Mouse (Mus musculus): ENCODE data around the gene Acbd7. TPM values are rescaled to one million over a fixed set of nuclear protein-coding genes. Genes with fewer than 3 reads are reported as not detected.

Gene Acbd7
- polyA plus RNA-seq (2014; fragmentation: Illumina TruSeq; extraction: RNeasy Lipid Tissue Mini Kit (QIAGEN cat#74804); ENCODE audit: low read depth, low replicate concordance): not detected

GRCm38 (mm10) chr2:3335611-3336301, at the start of gene Acbd7:
Gene Acbd7, plus strand, starts transcription at chr2:3336168.

GRCm38 (mm10) chr2:3332484-3333242, 3.3 kb upstream of the Acbd7 start, which contains the start of gene Rpp38:
Gene Rpp38, minus strand, starts transcription at chr2:3332643.

Other genes with a start within 250 kb of the Acbd7 start
- gene Fam171a1, start 221.9 kb upstream of the Acbd7 start, polyA plus RNA-seq (2014; fragmentation: Illumina TruSeq; extraction: RNeasy Lipid Tissue Mini Kit (QIAGEN cat#74804); ENCODE audit: low read depth, low replicate concordance): 3.4 TPM
- 29.7 TPM for gene Nmt2, start 52.0 kb upstream of the Acbd7 start, polyA plus RNA-seq (2014; fragmentation: Illumina TruSeq; extraction: RNeasy Lipid Tissue Mini Kit (QIAGEN cat#74804); ENCODE audit: low read depth, low replicate concordance)
- 3.2 TPM for gene Rpp38, start 3.5 kb upstream of the Acbd7 start, polyA plus RNA-seq (2014; fragmentation: Illumina TruSeq; extraction: RNeasy Lipid Tissue Mini Kit (QIAGEN cat#74804); ENCODE audit: low read depth, low replicate concordance)
- gene Olah, start 61.0 kb downstream of the Acbd7 start, polyA plus RNA-seq (2014; fragmentation: Illumina TruSeq; extraction: RNeasy Lipid Tissue Mini Kit (QIAGEN cat#74804); ENCODE audit: low read depth, low replicate concordance): not detected
- not detected for gene Meig1, start 86.5 kb downstream of the Acbd7 start, polyA plus RNA-seq (2014; fragmentation: Illumina TruSeq; extraction: RNeasy Lipid Tissue Mini Kit (QIAGEN cat#74804); ENCODE audit: low read depth, low replicate concordance)
- gene Dclre1c, start 88.0 kb downstream of the Acbd7 start, polyA plus RNA-seq (2014; fragmentation: Illumina TruSeq; extraction: RNeasy Lipid Tissue Mini Kit (QIAGEN cat#74804); ENCODE audit: low read depth, low replicate concordance): 5.5 TPM
- 0.93 TPM for gene Suv39h2, start 138.9 kb downstream of the Acbd7 start, polyA plus RNA-seq (2014; fragmentation: Illumina TruSeq; extraction: RNeasy Lipid Tissue Mini Kit (QIAGEN cat#74804); ENCODE audit: low read depth, low replicate concordance)
- gene Gm45902, start 176.6 kb downstream of the Acbd7 start, polyA plus RNA-seq (2014; fragmentation: Illumina TruSeq; extraction: RNeasy Lipid Tissue Mini Kit (QIAGEN cat#74804); ENCODE audit: low read depth, low replicate concordance): 0.64 TPM
- gene Hspa14, start 176.6 kb downstream of the Acbd7 start, polyA plus RNA-seq (2014; fragmentation: Illumina TruSeq; extraction: RNeasy Lipid Tissue Mini Kit (QIAGEN cat#74804); ENCODE audit: low read depth, low replicate concordance): 17.8 TPM
- gene Cdnf, start 176.9 kb downstream of the Acbd7 start, polyA plus RNA-seq (2014; fragmentation: Illumina TruSeq; extraction: RNeasy Lipid Tissue Mini Kit (QIAGEN cat#74804); ENCODE audit: low read depth, low replicate concordance): 0.66 TPM
- gene Fam107b, start 234.3 kb downstream of the Acbd7 start, polyA plus RNA-seq (2014; fragmentation: Illumina TruSeq; extraction: RNeasy Lipid Tissue Mini Kit (QIAGEN cat#74804); ENCODE audit: low read depth, low replicate concordance): 144 TPM